In genomic region chr8:71496481-71496880, GRCm38 (mm10) we compare ENCODE assay signal across 9 mouse cellular contexts. TPM values are rescaled to one million over a fixed set of nuclear protein-coding genes. Genes with fewer than 3 reads are reported as not detected.
DNase-seq lines count a peak whose midpoint lies in the region; ATAC-seq lines count a peak whose summit lies in the region.
"Had no signal": no experiment of that assay in that cellular context is flagged by ENCODE, and none has a peak within 500 bp of the region (broad histone marks: within the 10 kb centered on the region; RNA-seq: fewer than 3 reads in every experiment).

No protein-coding gene starts in this region.

- peak; percentile 46 for ATAC-seq in kidney, embryonic 16.5 days (ENCODE audit: low FRiP score, low TSS enrichment)

- no peak overlapping the region for H3K9ac ChIP-seq in kidney, embryonic 16.5 days (replicated peaks; ENCODE audit: low read length)
- H3K9ac ChIP-seq: midbrain, embryonic 12.5 days had no signal

- H3K27ac ChIP-seq in kidney, embryonic 16.5 days (ENCODE audit: low read length): peak overlapping the region; percentile 91
- H3K27ac ChIP-seq: midbrain, embryonic 12.5 days had no signal

- WGBS in kidney, embryonic 16.5 days: 15% methylated on average over 11 of the region's 11 CpGs

- no peaks in the 10 kb centered on the region for H3K27me3 ChIP-seq in kidney, embryonic 16.5 days (ENCODE audit: insufficient read depth, low read length)

- H3K36me3 ChIP-seq in kidney, embryonic 16.5 days (ENCODE audit: insufficient read depth, low read length): peaks cover 22% of the 10 kb centered on the region

- H3K9me3 ChIP-seq in kidney, embryonic 16.5 days (ENCODE audit: low read length): no peaks in the 10 kb centered on the region
- H3K9me3 ChIP-seq: midbrain, embryonic 12.5 days had no signal

- H3K4me2 ChIP-seq in kidney, embryonic 16.5 days (replicated peaks; ENCODE audit: low read depth, low read length): no peak overlapping the region
- H3K4me2 ChIP-seq: midbrain, embryonic 12.5 days had no signal

- peaks cover 50% of the 10 kb centered on the region for H3K4me1 ChIP-seq in kidney, embryonic 16.5 days (ENCODE audit: insufficient read depth, low read length)

- no peak overlapping the region for H3K4me3 ChIP-seq in kidney, embryonic 16.5 days (ENCODE audit: low read length)
- H3K4me3 ChIP-seq: midbrain, embryonic 12.5 days had no signal

- peak; percentile 38 to 48 for DNase-seq in spleen, adult 18-20 months
- no peak for DNase-seq in spleen, adult 12 weeks (ENCODE audit: low spot score)
- peak; percentile 80 for DNase-seq in cerebellum, adult 9-11 months
- peak; percentile 93 to 94 for DNase-seq in heart, adult 9 months (ENCODE audit: low spot score in 2 of 2)
- peak; percentile 92 to 96 for DNase-seq in lung, postnatal 4 days
- no peak for DNase-seq in natural killer cell, adult 2 months (ENCODE audit: low spot score in 2 of 2)
- no peak for DNase-seq in layer of hippocampus, postnatal 25 days (ENCODE audit: extremely low spot score in 1 of 2, low spot score in 1 of 2)

RNA-seq across cellular contexts. Expression of gene Gtpbp3, which starts 8.6 kb away (rescaled TPM):
- 22.2 and 22.5 TPM in 2 replicates for polyA plus RNA-seq in kidney, embryonic 16.5 days (2015; fragmentation: Nextera tagmentation; extraction: Ambion mirVana)
- total RNA-seq in layer of hippocampus, postnatal 25 days (2021): 10 to 100 TPM; 28.4 to 36.4 TPM

RNA-seq across cellular contexts. Expression of gene Ano8, which starts 10.7 kb away (rescaled TPM):
- polyA plus RNA-seq in kidney, embryonic 16.5 days (2015; fragmentation: Nextera tagmentation; extraction: Ambion mirVana): 0.81 and 1.0 TPM in 2 replicates
- total RNA-seq in layer of hippocampus, postnatal 25 days (2021): 10 to 100 TPM; 53.5 to 58.0 TPM

RNA-seq across cellular contexts. Expression of gene Plvap, which starts 15.1 kb away (rescaled TPM):
- polyA plus RNA-seq in kidney, embryonic 16.5 days (2015; fragmentation: Nextera tagmentation; extraction: Ambion mirVana): 165 TPM in 2 replicates
- 1 to 10 TPM; 6.1 to 6.7 TPM for total RNA-seq in layer of hippocampus, postnatal 25 days (2021)

RNA-seq across cellular contexts. Expression of gene Dda1, which starts 27.5 kb away (rescaled TPM):
- polyA plus RNA-seq in kidney, embryonic 16.5 days (2015; fragmentation: Nextera tagmentation; extraction: Ambion mirVana): 110 and 115 TPM in 2 replicates
- total RNA-seq in layer of hippocampus, postnatal 25 days (2021): 10 to 100 TPM; 95.6 to 97.2 TPM

RNA-seq across cellular contexts. Expression of gene Ccdc194, which starts 29.0 kb away (rescaled TPM):
- polyA plus RNA-seq in kidney, embryonic 16.5 days (2015; fragmentation: Nextera tagmentation; extraction: Ambion mirVana): 0.15 and 0.61 TPM in 2 replicates
- not detected for total RNA-seq in layer of hippocampus, postnatal 25 days (2021)

Comparison
In these comparisons a context has a peak if more than half of its experiments do, and no peak if none do; other contexts are left out.
1. DNase-seq: peak in spleen, adult 18-20 months (2 of 2), cerebellum, adult 9-11 months (single experiment), heart, adult 9 months (2 of 2) and lung, postnatal 4 days (2 of 2); none in spleen, adult 12 weeks (single experiment), natural killer cell, adult 2 months (0 of 2) and layer of hippocampus, postnatal 25 days (0 of 2).